Mouse (Mus musculus) heart, adult 18-20 months (tissue): ENCODE data around the gene Lrrk1. TPM values are rescaled to one million over a fixed set of nuclear protein-coding genes. Genes with fewer than 3 reads are reported as not detected.

Experiments
- DNase-seq, 2 experiments: peaks; one replicate each; pipeline ENCODE4 v3.0.0; 2021 to 2022; ENCODE audit warnings: mixed read lengths in 1 of 2
- total RNA-seq, 2 experiments: library from RNA; stranded (reverse); gene quantifications; 2 replicates each; pipeline ENCODE4 v1.2.3; 2021

Lrrk1 gene
- total RNA-seq, 2 experiments from 2014 or later, result 9.6 to 10.1 TPM

- DNase-seq, result no peak
Observed at GRCm38 (mm10) chr7:66254993-66255392, 133.2 kb downstream of the Lrrk1 start.

- DNase-seq, result peak in 1 of 2 experiments; percentile 16
Observed at GRCm38 (mm10) chr7:66253975-66254651, 134.0 kb downstream of the Lrrk1 start.

- DNase-seq, result peak; percentile 86 to 92
Observed at GRCm38 (mm10) chr7:66250030-66250429, 138.1 kb downstream of the Lrrk1 start.

- no peak for DNase-seq
Observed at GRCm38 (mm10) chr7:66249426-66249825, 138.7 kb downstream of the Lrrk1 start.

GRCm38 (mm10) chr7:66249020-66249419 is 139.1 kb downstream of the Lrrk1 start:
- DNase-seq, result no peak

GRCm38 (mm10) chr7:66248270-66248669 is 139.9 kb downstream of the Lrrk1 start:
- DNase-seq, result no peak

- DNase-seq, result peak; percentile 21 to 23
Observed at GRCm38 (mm10) chr7:66247274-66248021, 140.7 kb downstream of the Lrrk1 start.

GRCm38 (mm10) chr7:66246716-66247235 is 141.4 kb downstream of the Lrrk1 start:
- DNase-seq, result no peak

- no peak for DNase-seq
Observed at GRCm38 (mm10) chr7:66245646-66246045, 142.5 kb downstream of the Lrrk1 start.

- no peak for DNase-seq
Observed at GRCm38 (mm10) chr7:66243766-66244325, 144.3 kb downstream of the Lrrk1 start.

- no peak for DNase-seq
Observed at GRCm38 (mm10) chr7:66241855-66242412, 146.2 kb downstream of the Lrrk1 start.

GRCm38 (mm10) chr7:66238157-66238556 is 150.0 kb downstream of the Lrrk1 start:
- no peak for DNase-seq

GRCm38 (mm10) chr7:66233947-66234516 is 154.1 kb downstream of the Lrrk1 start:
- DNase-seq, result no peak

GRCm38 (mm10) chr7:66233141-66233946 is 154.8 kb downstream of the Lrrk1 start:
- peak in 1 of 2 experiments; percentile 28 for DNase-seq

- DNase-seq, result no peak
Observed at GRCm38 (mm10) chr7:66231861-66232260, 156.3 kb downstream of the Lrrk1 start.

- peak; percentile 36 to 45 for DNase-seq
Observed at GRCm38 (mm10) chr7:66230638-66231550, 157.3 kb downstream of the Lrrk1 start.

GRCm38 (mm10) chr7:66230246-66230637 is 157.9 kb downstream of the Lrrk1 start:
- DNase-seq, result no peak

- DNase-seq, result no peak
Observed at GRCm38 (mm10) chr7:66229433-66229832, 158.7 kb downstream of the Lrrk1 start.

- no peak for DNase-seq
Observed at GRCm38 (mm10) chr7:66228610-66228920, 159.6 kb downstream of the Lrrk1 start.

GRCm38 (mm10) chr7:66227814-66228609 is 160.1 kb downstream of the Lrrk1 start:
- DNase-seq, result no peak
